Mouse (Mus musculus) kidney, embryonic 16.5 days (tissue): Measurements from ENCODE around the gene Ccdc194. TPM values are rescaled to one million over a fixed set of nuclear protein-coding genes. Genes with fewer than 3 reads are reported as not detected.
A peak's percentile ranks its signal among the peaks of the same experiment; 100 is the strongest.

ENCODE experiments used
- ATAC-seq: fragments of 200-750 bp; cut with Nextera tagmentation; 2 replicates; pipeline ENCODE4 v1.8.0; 2017; ENCODE audit warnings: moderate TSS enrichment; ENCODE audit not compliant: low FRiP score, low TSS enrichment
- H3K27ac ChIP-seq: fragments of 300-500 bp; sonication (generic); 2 replicates; pipeline ENCODE4 v1.5.1; 2014; ENCODE audit warnings: low read length
- H3K27me3 ChIP-seq: fragments of 300-500 bp; sonication (generic); 2 replicates; pipeline ENCODE4 v1.6.1; 2014; ENCODE audit warnings: low read length, control low read depth, mixed read lengths; ENCODE audit not compliant: insufficient read depth
- H3K36me3 ChIP-seq: fragments of 300-500 bp; sonication (generic); 2 replicates; pipeline ENCODE4 v1.6.1; 2014; ENCODE audit warnings: low read length, control low read depth, mixed read lengths; ENCODE audit not compliant: insufficient read depth
- H3K4me1 ChIP-seq: fragments of 300-500 bp; sonication (generic); 2 replicates; pipeline ENCODE4 v1.6.1; 2014; ENCODE audit warnings: low read length, control low read depth, mixed read lengths; ENCODE audit not compliant: insufficient read depth
- H3K4me2 ChIP-seq: fragments of 300-500 bp; sonication (generic); replicated peaks from 2 replicates; pipeline ENCODE4 v1.6.1; 2014; ENCODE audit warnings: low read depth, low read length
- H3K4me3 ChIP-seq: fragments of 300-500 bp; sonication (generic); 2 replicates; pipeline ENCODE4 v1.5.1; 2014; ENCODE audit warnings: mild to moderate bottlenecking, low read length
- H3K9ac ChIP-seq: fragments of 300-500 bp; sonication (generic); replicated peaks from 2 replicates; pipeline ENCODE4 v1.6.1; 2014; ENCODE audit warnings: low read length
- H3K9me3 ChIP-seq: fragments of 300-500 bp; sonication (generic); 2 replicates; pipeline ENCODE4 v1.6.1; 2016; ENCODE audit warnings: low read length, control low read depth
- WGBS: fragments of 180-500 bp; shearing (Covaris S2); extraction: QIAGEN DNeasy Blood & Tissue Kit; methylation state at CpG from one replicate; pipeline ENCODE4 v1.1.7; 2014; 5-methylcytosine and 5-hydroxymethylcytosine counted together
- polyA plus RNA-seq: library from polyadenylated mRNA; unstranded; fragments of >200 nt; fragmentation: Nextera tagmentation; extraction: Ambion mirVana; gene quantifications from 2 replicates; pipeline ENCODE4 v1.2.1, GENCODE M21; 2015

The Ccdc194 gene
- polyA plus RNA-seq, 1 experiment from 2014 or later, result 0.61 TPM

- H3K27ac ChIP-seq, result no peak overlapping the region
- peak overlapping the region; percentile 78 for H3K4me3 ChIP-seq
- peaks cover 5% of the 10 kb centered on the region; the same call in 1 of the 2 replicates for H3K36me3 ChIP-seq
- peaks cover 17% of the 10 kb centered on the region for H3K4me1 ChIP-seq
- no peak for ATAC-seq
- H3K9ac ChIP-seq, result peak overlapping the region; percentile 29; the same call in 1 of the 2 replicates
- peak overlapping the region; percentile 86 for H3K4me2 ChIP-seq
- no peaks in the 10 kb centered on the region for H3K9me3 ChIP-seq
- WGBS, result 15% methylated on average over 7 of the region's 7 CpGs
- H3K27me3 ChIP-seq, result no peaks in the 10 kb centered on the region
Observed at GRCm38 (mm10) chr8:71486136-71486529, 39.4 kb downstream of the Ccdc194 start.

GRCm38 (mm10) chr8:71485142-71486135, 40.1 kb downstream of the Ccdc194 start, which contains the start of gene Ano8:
Gene Ano8 (minus strand): TSS chr8:71485963.
- 6% methylated on average over 44 of the region's 58 CpGs for WGBS
- no peaks in the 10 kb centered on the region for H3K9me3 ChIP-seq
- H3K4me2 ChIP-seq, result peak within 1 kb of the TSS; percentile 86
- H3K27ac ChIP-seq, result peak within 1 kb of the TSS; percentile 74; the same call in 1 of the 2 replicates
- H3K9ac ChIP-seq, result peak within 1 kb of the TSS; percentile 91
- 0 out of 2 replicates have a peak, but pooled peaks cover 2% of the 10 kb centered on the region for H3K36me3 ChIP-seq
- peak; percentile 52 for ATAC-seq
- H3K4me1 ChIP-seq, result peaks cover 22% of the 10 kb centered on the region
- H3K4me3 ChIP-seq, result peak within 1 kb of the TSS; percentile 78
- no peaks in the 10 kb centered on the region for H3K27me3 ChIP-seq

GRCm38 (mm10) chr8:71484736-71485135, 40.8 kb downstream of the Ccdc194 start:
- peaks cover 20% of the 10 kb centered on the region for H3K4me1 ChIP-seq
- no peak overlapping the region for H3K9ac ChIP-seq
- no peak for ATAC-seq

GRCm38 (mm10) chr8:71483932-71484331, 41.6 kb downstream of the Ccdc194 start:
- no peak overlapping the region for H3K4me2 ChIP-seq
- H3K9ac ChIP-seq, result no peak overlapping the region
- 54% methylated on average over 8 of the region's 8 CpGs for WGBS
- H3K9me3 ChIP-seq, result no peaks in the 10 kb centered on the region
- H3K4me1 ChIP-seq, result peaks cover 13% of the 10 kb centered on the region
- no peak overlapping the region for H3K4me3 ChIP-seq
- H3K27ac ChIP-seq, result no peak overlapping the region
- ATAC-seq, result no peak
- no peaks in the 10 kb centered on the region for H3K27me3 ChIP-seq
- H3K36me3 ChIP-seq, result 0 out of 2 replicates have a peak, but pooled peaks cover 2% of the 10 kb centered on the region

More at GRCm38 (mm10) chr8:71484736-71485135, 40.8 kb downstream of the Ccdc194 start:
- Histone ChIP-seq H3K27me3 (no peaks in the 10 kb centered on the region), H3K4me2 (peak overlapping the region; percentile 86), H3K9me3 (no peaks in the 10 kb centered on the region), H3K36me3 (0 out of 2 replicates have a peak, but pooled peaks cover 2% of the 10 kb centered on the region), H3K27ac (no peak overlapping the region), H3K4me3 (peak overlapping the region; percentile 78)
- WGBS, result 94% methylated on average over 19 of the region's 19 CpGs

GRCm38 (mm10) chr8:71478943-71479342, 46.6 kb downstream of the Ccdc194 start:
- Histone ChIP-seq H3K4me3 (no peak overlapping the region), H3K4me1 (peaks cover 20% of the 10 kb centered on the region), H3K9me3 (no peaks in the 10 kb centered on the region), H3K27me3 (peaks cover 2% of the 10 kb centered on the region; the same call in 1 of the 2 replicates), H3K36me3 (peaks cover 10% of the 10 kb centered on the region), H3K4me2 (no peak overlapping the region), H3K9ac (no peak overlapping the region), H3K27ac (no peak overlapping the region)
- 96% methylated on average over 11 of the region's 11 CpGs for WGBS
- ATAC-seq, result no peak

GRCm38 (mm10) chr8:71477196-71477845, 48.2 kb downstream of the Ccdc194 start:
- Histone ChIP-seq H3K4me2 (peak overlapping the region; percentile 72), H3K27me3 (peaks cover 2% of the 10 kb centered on the region; the same call in 1 of the 2 replicates), H3K9ac (peak overlapping the region; percentile 74; the same call in 1 of the 2 replicates), H3K36me3 (peaks cover 18% of the 10 kb centered on the region), H3K9me3 (no peaks in the 10 kb centered on the region), H3K27ac (no peak overlapping the region), H3K4me1 (peaks cover 20% of the 10 kb centered on the region), H3K4me3 (peak overlapping the region; percentile 64)
- 51% methylated on average over 14 of the region's 14 CpGs for WGBS
- ATAC-seq, result no peak

GRCm38 (mm10) chr8:71476099-71476940, 49.2 kb downstream of the Ccdc194 start:
- WGBS, result under 1% methylated on average over 101 of the region's 121 CpGs
- peak; percentile 72 for ATAC-seq

GRCm38 (mm10) chr8:71475702-71476075, 49.8 kb downstream of the Ccdc194 start:
- H3K4me3 ChIP-seq, result peak overlapping the region; percentile 64
- peak; percentile 8; the same call in 1 of the 2 replicates for ATAC-seq
- H3K36me3 ChIP-seq, result peaks cover 24% of the 10 kb centered on the region
- H3K4me1 ChIP-seq, result peaks cover 16% of the 10 kb centered on the region
- peak overlapping the region; percentile 71 for H3K27ac ChIP-seq
- peak overlapping the region; percentile 72 for H3K4me2 ChIP-seq
- H3K9me3 ChIP-seq, result no peaks in the 10 kb centered on the region
- peak overlapping the region; percentile 74 for H3K9ac ChIP-seq
- 16% methylated on average over 4 of the region's 4 CpGs for WGBS
- peaks cover 2% of the 10 kb centered on the region; the same call in 1 of the 2 replicates for H3K27me3 ChIP-seq

More at GRCm38 (mm10) chr8:71476099-71476940, 49.2 kb downstream of the Ccdc194 start:
- peaks cover 20% of the 10 kb centered on the region for H3K4me1 ChIP-seq
- peaks cover 24% of the 10 kb centered on the region for H3K36me3 ChIP-seq
- peak overlapping the region; percentile 72 for H3K4me2 ChIP-seq
- no peaks in the 10 kb centered on the region for H3K9me3 ChIP-seq
- H3K4me3 ChIP-seq, result peak overlapping the region; percentile 64
- H3K27me3 ChIP-seq, result peaks cover 2% of the 10 kb centered on the region; the same call in 1 of the 2 replicates
- peak overlapping the region; percentile 74 for H3K9ac ChIP-seq
- H3K27ac ChIP-seq, result peak overlapping the region; percentile 71
